Mouse (Mus musculus) small intestine, adult 2 months (tissue): Measurements from ENCODE around the gene Elf1. TPM values are rescaled to one million over a fixed set of nuclear protein-coding genes. Genes with fewer than 3 reads are reported as not detected.
"Not testable (repeated sequence)": the region's sequence is repeated elsewhere in the genome, so short reads cannot be mapped to it uniquely, and the experiment has no call there.

Source experiments
- H3K27ac ChIP-seq: fragments of 200-500 bp; 2 replicates; pipeline ENCODE4 v1.5.1; 2012; ENCODE audit warnings: low read depth, low read length, control low read depth, inconsistent platforms; ENCODE audit not compliant: insufficient read depth
- H3K27me3 ChIP-seq: fragments of 200-500 bp; 2 replicates; pipeline ENCODE4 v1.6.1; 2012; ENCODE audit warnings: mild to moderate bottlenecking, moderate library complexity, low read length, inconsistent platforms; ENCODE audit not compliant: control insufficient read depth, insufficient read depth
- H3K36me3 ChIP-seq: fragments of 200-500 bp; 2 replicates; pipeline ENCODE4 v1.6.1; 2012; ENCODE audit warnings: mild to moderate bottlenecking, low read length, control low read depth, inconsistent platforms; ENCODE audit not compliant: control insufficient read depth, insufficient read depth
- H3K4me1 ChIP-seq: fragments of 200-500 bp; 2 replicates; pipeline ENCODE4 v1.6.1; 2012; ENCODE audit warnings: low read length, inconsistent platforms, mixed read lengths; ENCODE audit not compliant: control insufficient read depth, insufficient read depth, insufficient read length
- H3K4me3 ChIP-seq: fragments of 200-500 bp; 2 replicates; pipeline ENCODE4 v1.5.1; 2012; ENCODE audit warnings: low read depth, mild to moderate bottlenecking, control low read depth, inconsistent platforms, low read length, moderate library complexity
- CTCF ChIP-seq: fragments of 200-500 bp; IDR thresholded peaks from 2 replicates; pipeline ENCODE4 v1.5.1; 2012; ENCODE audit warnings: low read depth, mild to moderate bottlenecking, control low read depth, inconsistent platforms, low read length, moderate library complexity, mixed read lengths; ENCODE audit not compliant: insufficient replicate concordance, insufficient read length; ENCODE audit errors: extremely low read depth
- POLR2A ChIP-seq: fragments of 200-500 bp; IDR thresholded peaks from 2 replicates; pipeline ENCODE4 v1.6.1; 2012; ENCODE audit warnings: low read depth, mild to moderate bottlenecking, control low read depth, inconsistent platforms, low read length, moderate library complexity
- WGBS: fragments of 180-500 bp; shearing (Covaris S2); methylation state at CpG from one replicate; pipeline ENCODE4 v1.1.7; 2018; 5-methylcytosine and 5-hydroxymethylcytosine counted together
- polyA plus RNA-seq: library from polyadenylated mRNA; depleted of rRNA; stranded (reverse); fragments of >200 nt; gene quantifications from 2 replicates; pipeline ENCODE4 v1.2.3, GENCODE M21; 2012

The Elf1 gene
- polyA plus RNA-seq, 1 experiment = 20.1 TPM

DNA sequence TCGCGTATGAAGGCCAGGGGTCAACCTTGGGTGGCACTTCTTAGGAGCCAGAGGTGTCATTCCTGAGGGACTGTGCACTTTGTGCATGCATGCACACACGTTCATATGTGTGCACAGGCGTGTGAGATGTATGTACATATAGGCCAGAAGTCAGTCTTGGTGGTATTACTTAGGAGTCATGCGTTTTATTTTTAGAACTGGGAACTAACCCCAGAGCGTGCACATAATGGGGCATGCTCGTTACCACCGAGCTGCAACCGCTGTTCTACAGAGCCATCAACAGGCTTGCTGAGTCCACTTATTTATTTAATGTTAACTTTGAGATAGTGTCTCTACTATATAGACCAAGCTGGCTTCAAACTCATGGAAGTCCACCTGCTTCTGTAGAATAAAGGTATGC lies 41.4 kb downstream of the Elf1 start:
- H3K27ac ChIP-seq = peak overlapping the region; percentile 44
- 68% methylated on average over 9 of the region's 9 CpGs for WGBS

DNA sequence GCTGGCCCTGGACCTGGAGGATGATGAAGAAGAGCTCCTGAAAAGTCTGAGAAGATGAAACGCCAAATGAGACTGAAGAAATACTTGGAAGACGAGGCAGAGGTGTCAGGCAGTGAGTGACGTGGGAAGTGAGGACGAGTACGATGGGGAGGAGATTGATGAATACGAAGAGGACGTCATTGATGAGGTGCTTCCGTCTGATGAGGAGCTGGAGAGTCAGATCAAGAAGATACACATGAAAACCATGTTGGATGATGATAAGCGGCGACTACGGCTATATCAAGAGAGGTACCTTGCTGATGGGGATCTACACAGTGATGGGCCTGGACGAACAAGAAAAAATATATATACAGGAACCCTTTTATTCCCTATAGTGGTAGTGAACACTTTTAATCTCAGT lies 45.1 kb downstream of the Elf1 start:
- H3K27ac ChIP-seq, H3K4me3 ChIP-seq, H3K36me3 ChIP-seq, H3K27me3 ChIP-seq: not testable (repeated sequence)
- 87% methylated on average over 12 of the region's 12 CpGs for WGBS
- peaks cover 17% of the 10 kb centered on the region; the same call in 1 of the 2 replicates for H3K4me1 ChIP-seq

More for the DNA sequence above, 41.4 kb downstream of the Elf1 start:
- no peak for TF ChIP-seq CTCF
- no peak for TF ChIP-seq POLR2A
- Histone ChIP-seq H3K4me1 (peaks cover 25% of the 10 kb centered on the region; the same call in 1 of the 2 replicates), H3K4me3 (no peak overlapping the region), H3K27me3 (no peaks in the 10 kb centered on the region), H3K36me3 (peaks cover 8% of the 10 kb centered on the region)

DNA sequence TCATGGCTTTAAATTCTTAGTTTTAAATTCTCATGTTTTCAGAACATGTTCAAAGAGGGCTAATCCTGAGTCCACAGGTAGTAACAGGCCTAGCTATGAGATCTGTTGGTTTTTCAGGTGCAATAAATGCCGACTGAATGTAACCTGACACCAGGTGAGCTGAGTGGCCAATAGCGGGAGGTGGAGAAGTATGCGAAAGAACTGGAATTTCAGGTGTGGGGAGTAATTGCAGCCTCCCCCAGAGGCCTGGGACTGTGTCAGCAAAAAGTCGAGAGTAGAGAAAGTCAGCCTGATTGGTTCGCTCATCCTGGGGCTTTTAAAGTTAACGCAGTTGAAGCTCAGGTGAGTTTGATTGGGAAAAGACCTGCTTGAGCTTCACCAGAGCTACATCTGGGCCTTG lies 46.7 kb downstream of the Elf1 start:
- no peak overlapping the region for H3K4me3 ChIP-seq
- H3K27me3 ChIP-seq = no peaks in the 10 kb centered on the region
- H3K36me3 ChIP-seq = peaks cover 8% of the 10 kb centered on the region
- TF ChIP-seq POLR2A = no peak
- TF ChIP-seq CTCF = no peak
- peak overlapping the region; percentile 6; the same call in 1 of the 2 replicates for H3K27ac ChIP-seq
- peaks cover 12% of the 10 kb centered on the region; the same call in 1 of the 2 replicates for H3K4me1 ChIP-seq
- 21% methylated on average over 6 of the region's 6 CpGs for WGBS

DNA sequence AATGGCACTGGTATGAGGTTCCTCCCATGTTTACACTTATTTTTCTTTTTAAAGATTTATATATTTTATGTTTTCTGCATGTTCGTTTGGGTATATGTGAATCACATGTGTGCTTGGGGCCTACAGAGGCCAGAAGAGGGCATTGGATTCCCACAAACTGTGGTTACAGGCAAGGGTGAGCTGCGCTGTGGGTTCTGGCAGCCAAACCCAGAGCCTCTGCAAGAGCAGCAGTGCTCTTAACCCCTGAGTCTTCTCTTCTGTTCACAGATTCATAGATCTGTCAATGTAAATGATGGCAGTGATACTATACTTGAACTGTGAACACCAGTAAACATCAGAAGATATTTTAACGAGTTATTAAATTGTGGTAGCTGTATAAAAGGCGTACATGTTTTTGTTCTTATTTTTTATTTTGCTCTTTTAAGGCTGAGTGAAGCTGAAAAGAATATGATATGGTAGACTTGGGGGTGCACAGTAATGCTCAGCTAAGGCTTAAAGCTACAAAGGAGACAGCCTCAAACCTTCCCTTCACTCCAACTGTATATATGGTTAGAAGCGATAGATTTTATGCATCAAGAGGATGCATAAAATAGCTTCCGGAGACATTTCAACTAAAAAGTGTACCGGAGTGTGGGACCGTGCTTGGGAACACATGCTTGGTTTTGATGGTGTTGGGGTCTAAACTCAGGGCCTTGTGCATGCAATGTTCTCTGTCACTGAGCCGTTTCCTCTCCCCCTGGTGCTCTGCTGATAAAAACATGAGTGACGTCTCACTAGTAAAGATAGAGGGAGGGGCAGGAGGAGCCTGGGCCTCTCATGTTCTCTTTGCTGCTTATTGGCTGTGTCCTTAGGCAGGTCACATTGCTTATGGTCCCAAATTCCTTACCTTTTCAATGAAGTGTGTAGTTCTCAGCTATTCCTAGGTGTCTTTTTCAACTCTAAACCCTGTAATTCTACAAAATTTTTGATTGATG lies 48.9 kb downstream of the Elf1 start:
- TF ChIP-seq POLR2A (no peak), CTCF (no peak)
- Histone ChIP-seq H3K27me3 (no peaks in the 10 kb centered on the region), H3K27ac (no peak overlapping the region), H3K36me3 (peaks cover 8% of the 10 kb centered on the region), H3K4me3 (no peak overlapping the region), H3K4me1 (peaks cover 15% of the 10 kb centered on the region)
- 70% methylated on average over 10 of the region's 10 CpGs for WGBS

DNA sequence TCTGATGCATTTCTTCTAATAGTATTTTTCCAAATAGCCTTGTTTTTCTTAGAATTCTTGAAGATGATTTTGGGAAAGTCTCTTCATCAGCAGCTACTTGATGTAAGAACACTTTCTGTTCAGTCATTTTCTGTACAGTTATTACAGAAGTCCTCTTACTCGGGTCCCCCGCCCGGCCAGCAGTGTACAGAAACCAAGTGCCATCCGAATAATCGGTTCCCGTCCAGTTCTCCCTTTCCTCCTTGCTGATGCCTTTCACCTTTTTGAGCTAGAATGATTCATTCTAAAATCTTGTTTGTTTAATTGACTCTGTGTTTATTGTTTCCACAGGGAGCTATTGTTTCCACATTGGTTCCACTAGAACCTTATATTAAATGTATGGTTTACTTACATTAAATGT lies 49.8 kb downstream of the Elf1 start:
- Histone ChIP-seq H3K4me3 (no peak overlapping the region), H3K36me3 (peaks cover 7% of the 10 kb centered on the region), H3K4me1 (peaks cover 13% of the 10 kb centered on the region), H3K27me3 (no peaks in the 10 kb centered on the region), H3K27ac (no peak overlapping the region)
- WGBS = 76% methylated on average over 6 of the region's 6 CpGs
- TF ChIP-seq CTCF (no peak), POLR2A (no peak)

DNA sequence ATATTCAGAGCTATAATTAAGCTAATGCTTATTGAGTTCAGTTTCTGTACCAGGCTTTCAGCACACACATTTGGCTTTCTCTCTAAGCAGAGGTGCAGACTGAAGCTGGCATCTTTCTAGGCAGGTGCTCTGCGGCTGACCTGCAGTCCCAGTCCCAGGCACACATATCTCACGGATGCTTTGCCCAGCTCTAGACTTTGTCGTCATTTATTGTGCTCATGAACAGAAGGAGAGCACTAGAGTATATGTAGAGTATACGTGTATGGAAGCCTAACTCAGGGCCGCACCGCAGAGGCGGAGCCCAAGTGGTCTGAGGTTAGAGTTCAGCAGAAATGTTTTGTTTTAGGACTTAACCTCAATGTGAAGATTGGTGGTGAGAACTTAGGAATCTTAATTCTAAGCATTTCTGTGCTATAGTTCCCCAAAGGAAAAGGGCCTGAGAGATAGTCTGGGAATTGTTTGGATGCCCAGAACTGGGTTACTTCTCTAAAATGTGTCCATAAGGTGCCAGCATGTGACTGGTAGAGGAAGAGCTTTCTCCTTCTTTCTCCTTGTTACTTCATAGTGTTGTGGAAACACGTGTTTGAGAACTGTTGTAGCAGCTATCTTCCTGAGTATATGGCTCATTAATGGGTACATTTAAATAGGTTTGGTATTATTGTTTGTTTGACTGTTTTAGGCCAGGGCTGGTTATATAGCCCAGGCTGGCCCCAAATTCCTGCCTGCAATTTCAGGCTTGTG lies 51.2 kb downstream of the Elf1 start:
- H3K27me3 ChIP-seq = no peaks in the 10 kb centered on the region
- 61% methylated on average over 8 of the region's 8 CpGs for WGBS
- TF ChIP-seq POLR2A = no peak
- no peak for TF ChIP-seq CTCF
- H3K27ac ChIP-seq = peak overlapping the region; percentile 69
- no peak overlapping the region for H3K4me3 ChIP-seq
- H3K4me1 ChIP-seq = peaks cover 9% of the 10 kb centered on the region
- H3K36me3 ChIP-seq = peaks cover 6% of the 10 kb centered on the region

DNA sequence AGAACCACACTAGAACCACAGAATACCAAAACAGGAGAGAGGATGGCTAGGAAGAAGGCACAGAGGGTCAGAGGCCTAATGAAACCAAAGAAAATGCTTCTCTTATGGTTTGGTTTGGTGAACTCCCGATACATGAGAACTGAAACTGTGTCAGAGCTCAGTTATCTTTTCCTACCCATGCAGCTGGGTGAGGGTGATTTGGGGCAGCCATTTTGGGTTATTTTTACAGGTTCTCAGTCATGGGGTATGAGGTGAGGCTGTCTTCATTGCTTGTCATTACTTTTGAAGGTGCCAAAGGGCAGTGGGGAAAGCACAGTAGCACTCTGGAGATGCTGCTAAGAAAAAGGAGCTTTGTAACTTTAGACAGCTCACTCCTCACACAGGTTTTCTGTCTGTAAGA lies 52.4 kb downstream of the Elf1 start:
- peak overlapping the region; percentile 64 for H3K27ac ChIP-seq
- peaks cover 8% of the 10 kb centered on the region for H3K4me1 ChIP-seq
- TF ChIP-seq CTCF (no peak), POLR2A (no peak)
- WGBS = 50% methylated on average over 1 of the region's 1 CpGs
- H3K4me3 ChIP-seq = no peak overlapping the region
- H3K27me3 ChIP-seq = no peaks in the 10 kb centered on the region
- peaks cover 8% of the 10 kb centered on the region for H3K36me3 ChIP-seq
